Mouse (Mus musculus): Measurements from ENCODE around the gene Slc4a8.
"Not testable (repeated sequence)": the region's sequence is repeated elsewhere in the genome, so short reads cannot be mapped to it uniquely, and the experiment has no call there.

Slc4a8 gene

GRCm38 (mm10) chr15:100775189-100776166 is 13.9 kb downstream of the Slc4a8 start:
- DNase-seq, result no peak

- no peak for DNase-seq
Observed at GRCm38 (mm10) chr15:100776424-100776823, 14.9 kb downstream of the Slc4a8 start.

- peak in 1 of 2 experiments; percentile 18 for DNase-seq
Observed at GRCm38 (mm10) chr15:100777020-100778016, 15.8 kb downstream of the Slc4a8 start.

DNA sequence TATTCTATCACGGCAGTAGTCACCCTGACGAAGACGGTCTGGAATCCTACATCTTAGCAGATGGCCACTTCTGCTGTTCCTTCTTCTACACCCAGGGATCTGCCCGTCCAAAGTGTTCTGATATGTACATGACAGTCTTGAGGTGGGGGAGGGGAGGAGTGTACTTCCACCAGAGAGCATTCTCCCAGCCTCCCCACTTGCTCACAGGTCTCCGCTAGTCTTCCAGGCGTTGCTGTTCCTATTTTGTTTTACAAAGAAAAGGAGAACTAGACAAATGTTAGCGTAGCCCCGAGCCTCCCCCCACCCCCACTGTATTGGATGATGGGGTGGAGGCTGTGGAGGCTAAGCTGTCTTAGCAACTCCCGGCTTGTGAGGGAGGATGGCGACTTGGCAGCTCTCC is 18.3 kb downstream of the Slc4a8 start:
- no peak for DNase-seq

- DNase-seq, result no peak
Observed at GRCm38 (mm10) chr15:100783244-100783987, 21.9 kb downstream of the Slc4a8 start.

DNA sequence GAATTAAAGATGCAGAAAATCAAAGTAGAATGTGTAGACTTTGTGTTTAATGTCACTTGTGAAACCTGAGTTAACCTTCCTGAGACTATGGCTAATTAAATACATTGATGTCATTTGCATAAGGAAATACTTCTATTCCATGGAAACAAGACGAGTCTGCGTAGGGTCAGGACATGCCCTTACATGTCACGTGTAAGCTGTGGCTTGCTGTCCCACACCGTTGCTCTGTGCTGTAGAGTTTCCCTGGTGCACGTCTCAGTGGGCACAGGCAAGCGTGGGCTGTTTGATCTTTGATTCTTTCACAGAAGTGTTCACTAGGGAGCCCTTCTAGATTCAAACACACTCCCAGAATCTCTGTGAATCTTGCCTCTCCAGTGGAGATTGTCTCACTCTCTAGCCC is 28.7 kb downstream of the Slc4a8 start:
- DNase-seq, result no peak

DNA sequence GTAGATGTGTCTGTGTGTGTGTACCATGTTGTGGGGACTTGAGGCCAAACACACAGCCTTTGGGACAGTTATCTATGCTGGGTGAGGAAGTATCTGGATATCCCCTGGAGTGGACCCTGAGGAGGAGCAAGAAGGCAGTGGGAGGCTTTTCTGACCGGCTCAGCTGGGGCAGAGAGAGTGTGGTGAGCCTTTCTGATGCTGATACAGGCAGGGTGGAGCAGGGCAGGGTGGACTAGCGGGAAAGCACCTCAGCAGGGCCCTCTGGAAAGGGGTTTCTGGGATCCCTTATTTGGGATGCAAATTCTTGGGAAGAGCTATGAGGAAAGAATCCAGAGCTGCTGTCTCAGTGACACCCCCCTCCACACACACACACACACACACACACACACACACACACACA is 30.8 kb downstream of the Slc4a8 start:
- DNase-seq, result no peak

DNA sequence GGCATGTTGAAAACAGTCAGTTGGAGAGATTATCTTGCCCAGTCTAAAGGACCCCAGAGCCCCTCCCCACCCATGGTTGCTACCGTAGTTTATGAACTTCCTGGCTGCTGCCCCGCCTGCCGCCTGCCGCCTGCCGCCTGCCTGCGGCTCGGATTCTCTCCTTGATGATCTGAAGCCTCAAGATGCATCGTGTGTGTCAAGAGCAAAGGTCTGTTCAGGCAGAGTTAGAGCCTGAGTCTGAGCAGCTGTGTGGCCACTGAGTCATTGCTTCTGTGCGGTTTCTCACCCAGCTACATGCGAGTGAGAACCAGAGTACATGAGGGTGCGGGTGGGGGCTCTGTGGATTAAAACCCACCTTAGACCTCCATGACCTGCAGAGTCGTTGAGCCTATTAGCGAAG is 39.4 kb downstream of the Slc4a8 start:
- DNase-seq, result no peak

DNA sequence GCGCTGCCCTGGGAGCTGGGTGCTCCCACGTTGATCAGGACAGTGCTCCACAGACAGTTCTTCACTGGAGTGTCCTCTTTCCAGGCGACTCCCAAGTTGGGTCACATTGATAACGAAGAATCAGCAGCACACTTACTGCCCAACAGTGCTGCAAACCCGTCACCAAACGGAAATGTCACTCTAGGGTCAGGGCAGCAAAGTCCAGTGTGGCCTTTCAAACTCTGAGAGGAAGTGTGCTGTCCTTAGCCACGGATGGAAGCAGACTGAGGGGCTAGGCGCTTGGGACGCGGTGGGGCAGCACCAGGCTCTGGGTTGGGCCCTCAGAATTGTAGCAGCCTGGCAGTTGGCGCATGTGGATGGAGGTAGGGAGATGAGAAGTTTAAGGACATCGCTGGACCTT is 46.5 kb downstream of the Slc4a8 start:
- peak in 1 of 2 experiments; percentile 10 for DNase-seq

DNA sequence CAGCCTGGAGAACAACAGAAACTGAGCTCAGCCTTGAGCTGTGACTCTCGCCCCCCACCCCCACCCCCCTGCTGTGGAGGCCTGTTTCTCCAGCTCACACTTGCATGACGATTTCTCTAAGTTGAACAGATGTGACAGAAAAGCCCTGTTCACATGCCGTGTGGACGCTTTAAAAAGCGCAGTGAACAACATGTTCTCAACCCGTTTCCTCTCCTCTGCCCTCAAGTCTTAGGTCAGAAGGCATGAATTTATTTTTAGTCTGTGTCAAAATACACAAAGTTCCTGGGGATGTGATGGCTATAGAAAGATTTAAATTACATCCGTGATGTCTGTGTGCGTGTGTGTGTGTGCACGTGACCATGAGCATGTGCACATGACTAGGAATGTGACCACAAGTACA is 46.9 kb downstream of the Slc4a8 start:
- DNase-seq, result no peak

DNA sequence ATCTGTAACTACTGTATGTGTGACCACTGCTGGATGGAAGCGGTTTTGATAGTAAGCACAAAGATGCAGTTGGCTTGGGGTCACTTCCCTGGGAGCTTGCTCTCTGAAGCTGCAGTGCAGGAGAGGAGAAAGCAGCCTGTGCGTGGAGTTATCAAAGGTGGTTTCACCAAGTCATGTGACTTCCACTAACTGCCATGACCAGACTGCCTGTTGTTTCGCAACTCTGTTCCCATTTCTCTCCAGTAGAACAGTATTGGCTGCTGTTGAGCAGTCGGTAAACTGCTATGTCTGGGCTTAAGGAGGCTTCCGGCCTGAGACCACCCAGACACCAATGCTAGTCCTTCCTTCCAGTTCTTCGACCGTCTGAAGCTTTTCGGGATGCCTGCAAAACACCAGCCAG is 48.7 kb downstream of the Slc4a8 start:
- no peak for DNase-seq

DNA sequence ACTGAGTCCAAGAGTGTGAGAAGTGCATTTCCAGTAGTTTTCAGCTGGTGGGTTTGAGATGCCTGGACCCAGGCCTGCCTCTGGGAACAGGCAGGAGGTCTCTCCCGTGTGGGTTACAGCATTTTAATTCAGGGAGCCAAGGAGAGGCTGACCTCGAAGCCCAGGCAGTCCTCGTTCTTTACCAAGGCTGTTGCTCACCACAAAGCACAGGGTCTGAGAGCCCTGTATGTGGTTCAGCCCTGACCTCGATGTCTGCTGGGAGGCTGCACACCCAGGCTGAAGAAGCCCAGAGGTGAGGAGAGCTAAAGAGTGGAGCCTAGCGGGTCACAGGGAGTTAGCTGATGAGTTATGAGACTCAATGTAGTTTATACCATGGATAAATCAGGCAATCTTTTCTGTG is 52.0 kb downstream of the Slc4a8 start:
- DNase-seq, result no peak

DNA sequence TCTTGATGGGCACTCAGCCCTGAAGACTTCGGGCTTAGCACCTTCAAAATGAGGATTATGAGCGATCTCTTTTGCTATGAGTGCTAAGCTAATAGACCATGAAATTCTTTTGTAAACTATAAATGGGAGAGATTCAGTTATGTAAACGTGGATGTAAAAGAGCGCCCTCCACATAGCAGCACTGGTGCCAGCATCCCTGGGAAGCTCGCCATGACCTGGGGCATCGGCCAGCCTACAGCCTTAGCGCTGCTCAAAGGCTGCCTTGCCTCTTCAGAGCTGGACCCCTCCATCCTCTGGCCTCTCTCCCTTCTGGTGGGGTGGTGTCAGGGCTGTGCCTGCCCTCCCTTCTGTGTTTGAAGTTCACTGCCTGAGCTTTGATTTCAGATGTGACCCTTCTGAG is 52.5 kb downstream of the Slc4a8 start:
- no peak for DNase-seq

- DNase-seq, result no peak
Observed at GRCm38 (mm10) chr15:100815310-100815709, 53.8 kb downstream of the Slc4a8 start.

- no peak for DNase-seq
Observed at GRCm38 (mm10) chr15:100818860-100819259, 57.3 kb downstream of the Slc4a8 start.

- DNase-seq, result peak; percentile 78 to 80
Observed at GRCm38 (mm10) chr15:100821824-100822223, 60.3 kb downstream of the Slc4a8 start.

DNA sequence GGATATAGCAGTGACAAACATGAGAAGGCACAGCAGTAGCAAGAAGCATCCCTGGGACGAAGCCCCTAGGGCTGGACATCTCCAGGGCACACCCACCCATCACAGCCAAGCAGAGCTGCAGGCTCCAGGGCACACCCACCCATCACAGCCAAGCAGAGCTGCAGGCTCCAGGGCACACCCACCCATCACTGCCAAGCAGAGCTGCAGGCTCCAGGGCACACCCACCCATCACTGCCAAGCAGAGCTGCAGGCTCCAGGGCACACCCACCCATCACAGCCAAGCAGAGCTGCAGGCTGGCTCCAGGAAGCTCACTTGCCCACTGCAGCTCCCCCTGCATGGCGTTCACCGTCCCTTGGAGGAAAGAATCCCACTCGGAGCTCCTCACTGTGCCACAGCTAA is 60.8 kb downstream of the Slc4a8 start:
- DNase-seq, result not testable (repeated sequence)

GRCm38 (mm10) chr15:100825249-100825856 is 63.8 kb downstream of the Slc4a8 start:
- DNase-seq, result peak in 1 of 2 experiments; percentile 15

- no peak for DNase-seq
Observed at GRCm38 (mm10) chr15:100826076-100826475, 64.5 kb downstream of the Slc4a8 start.

DNA sequence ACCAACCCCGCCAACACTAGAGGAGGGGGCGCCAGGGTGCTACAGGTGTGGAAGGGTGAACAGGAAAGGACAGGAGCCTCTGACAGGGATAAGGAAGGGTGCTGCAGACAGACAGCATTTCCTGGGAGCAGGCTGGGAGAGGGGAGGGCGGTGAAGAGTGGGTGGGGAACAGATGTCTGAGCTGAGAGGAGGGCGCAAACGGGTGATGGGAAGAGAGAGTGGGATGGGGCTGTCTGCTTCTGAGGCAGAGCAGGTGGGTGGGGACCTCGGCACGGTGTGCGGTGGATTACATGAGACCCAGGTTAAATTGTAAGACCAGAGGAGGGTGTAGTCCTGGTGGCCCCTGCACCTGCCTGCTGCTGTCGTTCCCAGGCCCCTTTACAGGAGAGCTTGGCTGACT is 68.2 kb downstream of the Slc4a8 start:
- DNase-seq, result no peak

DNA sequence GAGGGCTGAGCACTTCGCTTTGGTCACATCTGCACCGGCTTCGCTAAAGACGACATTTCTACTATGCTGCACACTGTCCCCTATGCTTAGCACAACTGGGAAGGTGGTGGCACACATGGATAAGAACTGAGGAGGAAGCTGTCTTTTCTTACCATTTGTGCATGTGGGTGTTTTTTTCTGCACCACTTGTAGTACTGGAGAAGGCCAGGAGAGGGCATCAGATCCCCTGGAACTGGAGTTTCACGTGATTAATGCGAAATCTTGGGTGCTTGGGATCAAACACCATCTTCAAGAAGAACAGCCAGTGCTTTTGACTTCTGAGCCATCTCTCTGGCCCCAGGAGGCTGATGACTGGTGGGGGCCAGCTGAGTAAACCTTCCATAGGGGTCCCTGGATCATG is 69.1 kb downstream of the Slc4a8 start:
- DNase-seq, result peak in 1 of 2 experiments; percentile 29

- no peak for DNase-seq
Observed at GRCm38 (mm10) chr15:100832144-100832543, 70.6 kb downstream of the Slc4a8 start.
